Mouse (Mus musculus) lung, adult 2 months (tissue): ENCODE measurements at regions not wholly inside any gene's neighbourhood (a gene's known extent, or its start where the extent isn't known, plus 50 kb on each side); places are given as distances from the start of the nearest gene placed in this dataset.

Experiments used
- CTCF ChIP-seq: fragments of 200-500 bp; IDR thresholded peaks from 2 replicates; pipeline ENCODE4 v1.5.1; 2011; ENCODE audit warnings: mild to moderate bottlenecking, low read length, control low read depth; ENCODE audit not compliant: insufficient read depth
- POLR2A ChIP-seq: fragments of 200-500 bp; IDR thresholded peaks from 2 replicates; pipeline ENCODE4 v1.6.1; 2011; ENCODE audit warnings: low read depth, mild to moderate bottlenecking, control low read depth, low read length, borderline replicate concordance; ENCODE audit errors: extremely low read depth

DNA sequence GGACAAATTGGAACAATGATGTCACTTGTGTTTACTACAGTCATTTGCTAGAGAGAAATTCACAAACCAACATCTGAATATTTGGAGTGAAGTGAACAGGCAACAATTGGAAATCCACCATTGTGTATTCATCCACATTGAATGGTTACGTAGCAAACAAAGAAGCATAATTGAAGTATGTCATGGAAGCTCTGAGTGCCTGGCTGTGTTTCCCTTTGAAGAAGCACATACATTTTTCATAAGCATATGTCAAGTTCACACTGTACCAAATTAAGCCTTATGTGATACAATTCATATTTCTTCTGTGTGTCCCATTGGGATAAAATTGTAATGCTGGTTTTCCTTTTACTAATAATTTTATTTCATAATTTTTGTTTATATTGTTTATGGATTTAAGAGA, 459.0 kb downstream of the Epha3 start:
- TF ChIP-seq CTCF (no peak), POLR2A (no peak)
